Mouse (Mus musculus): ENCODE data around the gene Kcne2. TPM values are rescaled to one million over a fixed set of nuclear protein-coding genes. Genes with fewer than 3 reads are reported as not detected.

Gene Kcne2
- polyA plus RNA-seq, 1 experiment = not detected

- WGBS = 65% methylated on average over 9 of the region's 9 CpGs
- DNase-seq (ENCODE audit: low read depth in 1 of 2, low spot score in 2 of 2) = no peak
- Histone ChIP-seq H3K4me1 (ENCODE audit: control insufficient read depth, insufficient read depth, insufficient read length) (no peaks in the 10 kb centered on the region), H3K27ac (ENCODE audit: insufficient read depth, low read length) (no peak overlapping the region), H3K36me3 (ENCODE audit: control insufficient read depth, insufficient read depth, low read length) (no peaks in the 10 kb centered on the region), H3K4me3 (ENCODE audit: extremely low read depth, insufficient read depth, insufficient read length) (no peak overlapping the region), H3K27me3 (ENCODE audit: control insufficient read depth, insufficient read depth, low read length) (no peaks in the 10 kb centered on the region)
- TF ChIP-seq POLR2A (IDR thresholded peaks at IDR 0.05; ENCODE audit: low read depth, low read length) (no peak), CTCF (IDR thresholded peaks at IDR 0.05; ENCODE audit: extremely low read depth, insufficient read depth, insufficient read length, insufficient replicate concordance) (no peak)
Observed at GRCm38 (mm10) chr16:92334600-92334999, 42.4 kb downstream of the Kcne2 start.

- 11% methylated on average over 9 of the region's 9 CpGs for WGBS
- H3K27ac ChIP-seq (ENCODE audit: insufficient read depth, low read length) = no peak overlapping the region
- TF ChIP-seq POLR2A (IDR thresholded peaks at IDR 0.05; ENCODE audit: low read depth, low read length) (no peak), CTCF (IDR thresholded peaks at IDR 0.05; ENCODE audit: extremely low read depth, insufficient read depth, insufficient read length, insufficient replicate concordance) (peak; percentile 71; the same call in 1 of the 2 replicates)
- H3K4me3 ChIP-seq (ENCODE audit: extremely low read depth, insufficient read depth, insufficient read length) = no peak overlapping the region
- H3K36me3 ChIP-seq (ENCODE audit: control insufficient read depth, insufficient read depth, low read length) = no peaks in the 10 kb centered on the region
- H3K27me3 ChIP-seq (ENCODE audit: control insufficient read depth, insufficient read depth, low read length) = no peaks in the 10 kb centered on the region
- no peaks in the 10 kb centered on the region for H3K4me1 ChIP-seq (ENCODE audit: control insufficient read depth, insufficient read depth, insufficient read length)
- DNase-seq (ENCODE audit: low read depth in 1 of 2, low spot score in 2 of 2) = peak; percentile 23 to 39
Observed at GRCm38 (mm10) chr16:92336280-92336679, 44.1 kb downstream of the Kcne2 start.

GRCm38 (mm10) chr16:92340612-92341511 is 48.7 kb downstream of the Kcne2 start:
- DNase-seq (ENCODE audit: low read depth in 1 of 2, low spot score in 2 of 2) = peak; percentile 3 to 33
- Histone ChIP-seq H3K27me3 (ENCODE audit: control insufficient read depth, insufficient read depth, low read length) (no peaks in the 10 kb centered on the region), H3K36me3 (ENCODE audit: control insufficient read depth, insufficient read depth, low read length) (no peaks in the 10 kb centered on the region), H3K4me3 (ENCODE audit: extremely low read depth, insufficient read depth, insufficient read length) (no peak overlapping the region), H3K27ac (ENCODE audit: insufficient read depth, low read length) (no peak overlapping the region), H3K4me1 (ENCODE audit: control insufficient read depth, insufficient read depth, insufficient read length) (no peaks in the 10 kb centered on the region)
- 28% methylated on average over 27 of the region's 27 CpGs for WGBS
- no peak for TF ChIP-seq POLR2A (IDR thresholded peaks at IDR 0.05; ENCODE audit: low read depth, low read length)
- peak; percentile 41; the same call in 1 of the 2 replicates for TF ChIP-seq CTCF (IDR thresholded peaks at IDR 0.05; ENCODE audit: extremely low read depth, insufficient read depth, insufficient read length, insufficient replicate concordance)

- WGBS = 74% methylated on average over 11 of the region's 11 CpGs
- Histone ChIP-seq H3K4me3 (ENCODE audit: extremely low read depth, insufficient read depth, insufficient read length) (no peak overlapping the region), H3K36me3 (ENCODE audit: control insufficient read depth, insufficient read depth, low read length) (no peaks in the 10 kb centered on the region), H3K4me1 (ENCODE audit: control insufficient read depth, insufficient read depth, insufficient read length) (no peaks in the 10 kb centered on the region), H3K27ac (ENCODE audit: insufficient read depth, low read length) (no peak overlapping the region), H3K27me3 (ENCODE audit: control insufficient read depth, insufficient read depth, low read length) (no peaks in the 10 kb centered on the region)
- no peak for DNase-seq (ENCODE audit: low read depth in 1 of 2, low spot score in 2 of 2)
- TF ChIP-seq CTCF (IDR thresholded peaks at IDR 0.05; ENCODE audit: extremely low read depth, insufficient read depth, insufficient read length, insufficient replicate concordance) (no peak), POLR2A (IDR thresholded peaks at IDR 0.05; ENCODE audit: low read depth, low read length) (no peak)
Observed at GRCm38 (mm10) chr16:92345177-92345576, 53.0 kb downstream of the Kcne2 start.

- no peaks in the 10 kb centered on the region for H3K36me3 ChIP-seq (ENCODE audit: control insufficient read depth, insufficient read depth, low read length)
- no peak for TF ChIP-seq POLR2A (IDR thresholded peaks at IDR 0.05; ENCODE audit: low read depth, low read length)
- TF ChIP-seq CTCF (IDR thresholded peaks at IDR 0.05; ENCODE audit: extremely low read depth, insufficient read depth, insufficient read length, insufficient replicate concordance) = no peak
- H3K27me3 ChIP-seq (ENCODE audit: control insufficient read depth, insufficient read depth, low read length) = no peaks in the 10 kb centered on the region
- no peaks in the 10 kb centered on the region for H3K4me1 ChIP-seq (ENCODE audit: control insufficient read depth, insufficient read depth, insufficient read length)
- H3K4me3 ChIP-seq (ENCODE audit: extremely low read depth, insufficient read depth, insufficient read length) = no peak overlapping the region
- DNase-seq (ENCODE audit: low read depth in 1 of 2, low spot score in 2 of 2) = no peak
- H3K27ac ChIP-seq (ENCODE audit: insufficient read depth, low read length) = no peak overlapping the region
- WGBS = 86% methylated on average over 13 of the region's 13 CpGs
Observed at GRCm38 (mm10) chr16:92346297-92346916, 54.2 kb downstream of the Kcne2 start.

Other genes starting within 250 kb of the Kcne2 start
- gene Mrps6, start 234.1 kb upstream of the Kcne2 start, polyA plus RNA-seq (2012; rRNA removed) = 6.7 and 8.5 TPM in 2 replicates
- 0.12 TPM in 1 of 2 replicates, not detected in the other for gene Gm49711, start 234.1 kb upstream of the Kcne2 start, polyA plus RNA-seq (2012; rRNA removed)
- gene Slc5a3, start 234.1 kb upstream of the Kcne2 start, polyA plus RNA-seq (2012; rRNA removed) = 0.58 and 0.74 TPM in 2 replicates
- gene Smim11, start 8.9 kb downstream of the Kcne2 start, polyA plus RNA-seq (2012; rRNA removed) = 10.8 and 12.0 TPM in 2 replicates
- gene Fam243, start 29.1 kb downstream of the Kcne2 start, polyA plus RNA-seq (2012; rRNA removed) = not detected in 2 replicates
- gene Kcne1, start 67.1 kb downstream of the Kcne2 start, polyA plus RNA-seq (2012; rRNA removed) = not detected in 2 replicates
- gene Rcan1, start 178.5 kb downstream of the Kcne2 start, polyA plus RNA-seq (2012; rRNA removed) = 6.4 and 8.7 TPM in 2 replicates
- 0.02 TPM in 2 replicates for gene Clic6, start 193.3 kb downstream of the Kcne2 start, polyA plus RNA-seq (2012; rRNA removed)

Measured in spleen, adult 2 months (tissue).